Mouse (Mus musculus): ENCODE measurements around the gene Mfap5. TPM values are rescaled to one million over a fixed set of nuclear protein-coding genes. Genes with fewer than 3 reads are reported as not detected.

Gene Mfap5
- polyA plus RNA-seq (2012; ENCODE audit: low replicate concordance), result not detected in 2 replicates

GRCm38 (mm10) chr6:122505545-122505944 is at the start of gene Mfap5:
Gene Mfap5 (plus strand): TSS chr6:122505845.

DNA sequence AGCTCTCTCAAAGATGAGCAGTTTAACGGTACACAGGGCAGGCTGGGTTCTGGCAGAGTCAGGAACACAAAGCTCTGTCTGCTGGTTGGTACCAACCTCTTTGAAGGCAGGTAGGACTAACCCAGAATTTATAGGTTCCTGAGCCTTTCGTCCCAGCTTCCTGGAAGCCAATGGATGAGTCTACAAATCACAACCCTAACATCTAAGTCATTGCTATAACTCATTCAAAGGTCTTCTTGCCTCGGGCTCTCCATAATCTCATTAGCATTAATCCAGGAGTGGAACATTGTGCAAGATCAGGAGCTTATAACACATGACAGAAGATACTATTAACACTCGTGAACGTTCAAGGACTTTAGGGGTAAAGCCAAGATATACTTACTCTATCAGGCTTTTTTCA is 7.0 kb upstream of the Mfap5 start, which contains the start of gene Rimklb:
Gene Rimklb (minus strand): TSS at position 101 of the 400 bp plus-strand sequence.

DNA sequence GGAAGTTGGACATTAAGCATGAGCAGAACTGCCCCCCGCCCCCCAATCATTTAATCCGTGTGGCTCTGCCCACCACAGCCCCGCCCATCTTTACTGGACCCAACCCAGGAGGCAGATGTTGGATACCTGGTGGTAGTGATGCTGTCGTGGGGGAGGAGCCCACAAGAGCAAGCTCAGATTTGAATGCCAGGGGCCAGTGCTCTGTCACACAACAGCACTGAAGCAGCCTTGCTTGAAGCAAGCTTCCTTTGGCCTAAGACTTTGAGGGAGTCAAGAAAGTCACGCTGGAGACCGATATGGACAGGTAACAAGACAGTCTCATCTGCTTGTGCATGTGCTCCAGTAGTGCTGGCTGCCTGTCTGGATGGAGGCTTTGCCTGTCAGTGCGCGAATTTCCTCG is 48.0 kb downstream of the Mfap5 start, which contains the start of gene Aicda:
Gene Aicda (plus strand): TSS at position 196 of the 400 bp plus-strand sequence.

Other genes with a start within 250 kb of the Mfap5 start
- gene Klrg1, start 223.0 kb upstream of the Mfap5 start, polyA plus RNA-seq (2012; ENCODE audit: low replicate concordance), result 0.48 and 0.53 TPM in 2 replicates
- 15.9 and 23.8 TPM in 2 replicates for gene M6pr, start 197.1 kb upstream of the Mfap5 start, polyA plus RNA-seq (2012; ENCODE audit: low replicate concordance)
- 5.0 and 39.1 TPM in 2 replicates for gene Phc1, start 165.3 kb upstream of the Mfap5 start, polyA plus RNA-seq (2012; ENCODE audit: low replicate concordance)
- 0.05 TPM in 1 of 2 replicates, not detected in the other for gene Rimklb, start 7.1 kb upstream of the Mfap5 start, polyA plus RNA-seq (2012; ENCODE audit: low replicate concordance)
- 0.16 and 1.1 TPM in 2 replicates for gene Aicda, start 48.0 kb downstream of the Mfap5 start, polyA plus RNA-seq (2012; ENCODE audit: low replicate concordance)
- 7.9 and 8.9 TPM in 2 replicates for gene Apobec1, start 96.6 kb downstream of the Mfap5 start, polyA plus RNA-seq (2012; ENCODE audit: low replicate concordance)
- 0.48 TPM in 1 of 2 replicates, not detected in the other for gene Gdf3, start 104.2 kb downstream of the Mfap5 start, polyA plus RNA-seq (2012; ENCODE audit: low replicate concordance)
- gene Dppa3, start 120.6 kb downstream of the Mfap5 start, polyA plus RNA-seq (2012; ENCODE audit: low replicate concordance), result not detected in 2 replicates
- gene Nanog, start 201.6 kb downstream of the Mfap5 start, polyA plus RNA-seq (2012; ENCODE audit: low replicate concordance), result not detected in 2 replicates

All from hematopoietic multipotent progenitor cell, adult 10-12 weeks (in vitro differentiated cells).